Mouse (Mus musculus): ENCODE measurements at regions not wholly inside any gene's neighbourhood (a gene's known extent, or its start where the extent isn't known, plus 50 kb on each side); places are given as distances from the start of the nearest gene placed in this dataset.

DNA sequence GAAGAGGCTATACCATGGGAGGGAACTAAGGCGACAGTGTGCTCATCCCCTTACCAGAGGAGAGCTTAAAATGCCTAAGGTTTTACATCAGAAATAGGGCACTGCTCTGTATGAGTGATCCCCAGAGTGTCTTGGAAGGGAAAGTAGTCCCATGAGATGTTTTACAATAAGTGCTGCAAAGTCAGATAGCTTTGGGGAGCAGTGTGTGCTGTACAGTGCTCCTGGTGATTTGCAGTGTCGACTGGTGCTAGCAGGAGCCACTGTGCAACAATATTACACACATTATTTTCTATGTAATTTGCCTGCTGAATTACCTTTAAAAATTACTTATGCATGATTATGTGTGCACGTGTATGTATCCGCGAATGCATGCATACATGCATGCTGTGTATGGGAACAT is 314.3 kb upstream of the Mtpn start:
- TF ChIP-seq CTCF (IDR thresholded peaks at IDR 0.05; ENCODE audit: low read depth, low read length) (no peak), POLR2A (IDR thresholded peaks at IDR 0.05; ENCODE audit: insufficient read depth, low read length) (no peak)
